Mouse (Mus musculus) liver, adult 2 months (tissue): ENCODE measurements around the gene Rer1. TPM values are rescaled to one million over a fixed set of nuclear protein-coding genes. Genes with fewer than 3 reads are reported as not detected.

ENCODE experiments used
- DNase-seq: peaks from one replicate; pipeline ENCODE4 v3.0.0-alpha.2; 2011; ENCODE audit warnings: low read depth, low spot score; ENCODE audit errors: extremely low read depth
- H3K27ac ChIP-seq: fragments of 200-500 bp; replicated peaks from 2 replicates; pipeline ENCODE4 v1.5.1; 2012; ENCODE audit warnings: low read depth, mild to moderate bottlenecking, control low read depth, inconsistent platforms, low read length; ENCODE audit not compliant: insufficient read depth
- H3K27me3 ChIP-seq: fragments of 200-500 bp; 2 replicates; pipeline ENCODE4 v1.6.1; 2012; ENCODE audit warnings: mild to moderate bottlenecking, moderate library complexity, low read length, inconsistent platforms; ENCODE audit not compliant: control insufficient read depth, insufficient read depth
- H3K36me3 ChIP-seq: fragments of 200-500 bp; 2 replicates; pipeline ENCODE4 v1.6.1; 2012; ENCODE audit warnings: low read length, inconsistent platforms; ENCODE audit not compliant: control insufficient read depth, insufficient read depth
- H3K4me1 ChIP-seq: fragments of 200-500 bp; 2 replicates; pipeline ENCODE4 v1.6.1; 2011; ENCODE audit warnings: low read length; ENCODE audit not compliant: control insufficient read depth, insufficient read depth
- H3K4me3 ChIP-seq: fragments of 200-500 bp; 2 replicates; pipeline ENCODE4 v1.5.1; 2011; ENCODE audit warnings: low read depth, mild to moderate bottlenecking, control low read depth, low read length, moderate library complexity; ENCODE audit not compliant: insufficient read depth
- H3K79me2 ChIP-seq: fragments of 200-500 bp; 2 replicates; pipeline ENCODE4 v1.6.1; 2012; ENCODE audit warnings: inconsistent platforms, mild to moderate bottlenecking, low read length, moderate library complexity; ENCODE audit not compliant: control insufficient read depth, insufficient read depth
- H3K9ac ChIP-seq: fragments of 200-500 bp; 2 replicates; pipeline ENCODE4 v1.6.1; 2012; ENCODE audit warnings: low read depth, mild to moderate bottlenecking, control low read depth, inconsistent platforms, low read length
- CTCF ChIP-seq: fragments of 200-500 bp; IDR thresholded peaks from 2 replicates; pipeline ENCODE4 v1.5.1; 2011; ENCODE audit warnings: low read depth, low read length, control low read depth
- POLR2A ChIP-seq: fragments of 200-500 bp; IDR thresholded peaks from 2 replicates; pipeline ENCODE4 v1.6.1; 2011; ENCODE audit warnings: low read length, control low read depth; ENCODE audit not compliant: insufficient read depth; ENCODE audit errors: extremely low read depth
- whole genome bisulfite sequencing: fragments of 180-500 bp; shearing (Covaris S2); methylation state at CpG from one replicate; pipeline ENCODE4 v1.1.7; 2018; 5-methylcytosine and 5-hydroxymethylcytosine counted together
- polyA plus RNA-seq: library from polyadenylated mRNA; depleted of rRNA; stranded (reverse); fragments of >200 nt; gene quantifications from 2 replicates; pipeline ENCODE4 v1.2.3, GENCODE M21; 2012; rRNA removed
- total RNA-seq: library from RNA; depleted of rRNA; stranded (reverse); fragments of >200 nt; gene quantifications from 2 replicates; pipeline ENCODE4 v1.2.3, GENCODE M21; 2014; rRNA removed

Rer1 gene
- total and polyA plus RNA-seq, 2 experiments, result 84.3 to 135 TPM

DNA sequence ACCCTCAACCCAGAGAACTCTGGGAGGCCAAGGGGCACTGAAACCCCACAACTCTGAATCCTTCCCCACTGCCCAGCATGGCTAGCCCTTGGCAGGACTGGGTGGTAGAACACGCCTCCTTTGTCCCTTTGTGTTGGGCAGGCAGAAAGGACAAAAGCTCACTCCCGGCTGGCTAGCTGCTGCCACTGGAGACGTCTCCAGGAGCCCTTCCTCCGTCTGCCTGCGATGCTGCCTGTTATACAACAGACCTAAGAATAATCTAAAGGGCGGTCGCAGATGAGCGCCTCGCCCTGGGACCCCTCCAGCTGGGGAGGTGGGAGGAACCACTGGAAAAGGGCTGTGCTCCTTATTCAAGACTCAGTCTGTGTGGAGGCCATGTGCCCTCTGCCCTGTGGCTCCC is 46.0 kb downstream of the Rer1 start:
- DNase-seq, result no peak
- Histone ChIP-seq H3K79me2 (no peaks in the 10 kb centered on the region), H3K4me3 (no peak overlapping the region), H3K9ac (no peak overlapping the region), H3K27me3 (peaks cover 6% of the 10 kb centered on the region; the same call in 1 of the 2 replicates), H3K36me3 (no peaks in the 10 kb centered on the region), H3K27ac (no peak overlapping the region), H3K4me1 (no peaks in the 10 kb centered on the region)
- no peak for TF ChIP-seq CTCF
- no peak for TF ChIP-seq POLR2A
- 71% methylated on average over 9 of the region's 9 CpGs for WGBS

GRCm38 (mm10) chr4:155034787-155035186 is 51.4 kb downstream of the Rer1 start:
- no peaks in the 10 kb centered on the region for H3K79me2 ChIP-seq
- H3K27me3 ChIP-seq, result no peaks in the 10 kb centered on the region
- H3K36me3 ChIP-seq, result no peaks in the 10 kb centered on the region
- 79% methylated on average over 13 of the region's 13 CpGs for WGBS
- H3K4me3 ChIP-seq, result no peak overlapping the region
- no peak overlapping the region for H3K27ac ChIP-seq
- no peak for DNase-seq
- no peaks in the 10 kb centered on the region for H3K4me1 ChIP-seq
- H3K9ac ChIP-seq, result no peak overlapping the region
- TF ChIP-seq POLR2A (no peak), CTCF (no peak)

GRCm38 (mm10) chr4:155034202-155034601 is 52.0 kb downstream of the Rer1 start:
- no peaks in the 10 kb centered on the region for H3K36me3 ChIP-seq
- no peaks in the 10 kb centered on the region for H3K4me1 ChIP-seq
- 64% methylated on average over 7 of the region's 7 CpGs for WGBS
- TF ChIP-seq POLR2A (no peak), CTCF (no peak)
- no peak overlapping the region for H3K27ac ChIP-seq
- no peak overlapping the region for H3K9ac ChIP-seq
- no peak for DNase-seq
- no peaks in the 10 kb centered on the region for H3K79me2 ChIP-seq
- no peak overlapping the region for H3K4me3 ChIP-seq
- no peaks in the 10 kb centered on the region for H3K27me3 ChIP-seq

DNA sequence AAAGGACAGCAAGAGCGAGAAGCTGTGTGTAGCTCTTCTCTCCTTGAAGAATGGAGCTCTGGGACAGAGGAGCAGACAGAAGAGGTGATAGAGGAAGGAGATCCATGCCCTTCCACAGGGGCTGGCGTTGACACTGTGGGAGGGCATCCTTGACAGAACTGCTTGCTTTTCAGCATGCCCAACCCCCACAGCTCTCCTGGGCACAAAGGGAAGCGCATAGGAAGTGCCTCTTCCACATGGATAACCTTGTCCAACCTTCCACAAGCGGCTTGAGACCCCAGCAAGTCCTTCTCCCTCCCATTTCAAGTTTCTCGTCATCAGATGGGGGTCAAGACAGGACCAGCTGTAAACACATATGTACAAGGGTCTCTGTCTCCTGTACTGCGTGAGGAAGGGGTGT is 53.1 kb downstream of the Rer1 start:
- H3K4me3 ChIP-seq, result no peak overlapping the region
- TF ChIP-seq POLR2A (no peak), CTCF (no peak)
- no peaks in the 10 kb centered on the region for H3K79me2 ChIP-seq
- no peaks in the 10 kb centered on the region for H3K4me1 ChIP-seq
- 44% methylated on average over 6 of the region's 6 CpGs for WGBS
- no peak overlapping the region for H3K9ac ChIP-seq
- no peak overlapping the region for H3K27ac ChIP-seq
- H3K36me3 ChIP-seq, result no peaks in the 10 kb centered on the region
- no peaks in the 10 kb centered on the region for H3K27me3 ChIP-seq
- no peak for DNase-seq

DNA sequence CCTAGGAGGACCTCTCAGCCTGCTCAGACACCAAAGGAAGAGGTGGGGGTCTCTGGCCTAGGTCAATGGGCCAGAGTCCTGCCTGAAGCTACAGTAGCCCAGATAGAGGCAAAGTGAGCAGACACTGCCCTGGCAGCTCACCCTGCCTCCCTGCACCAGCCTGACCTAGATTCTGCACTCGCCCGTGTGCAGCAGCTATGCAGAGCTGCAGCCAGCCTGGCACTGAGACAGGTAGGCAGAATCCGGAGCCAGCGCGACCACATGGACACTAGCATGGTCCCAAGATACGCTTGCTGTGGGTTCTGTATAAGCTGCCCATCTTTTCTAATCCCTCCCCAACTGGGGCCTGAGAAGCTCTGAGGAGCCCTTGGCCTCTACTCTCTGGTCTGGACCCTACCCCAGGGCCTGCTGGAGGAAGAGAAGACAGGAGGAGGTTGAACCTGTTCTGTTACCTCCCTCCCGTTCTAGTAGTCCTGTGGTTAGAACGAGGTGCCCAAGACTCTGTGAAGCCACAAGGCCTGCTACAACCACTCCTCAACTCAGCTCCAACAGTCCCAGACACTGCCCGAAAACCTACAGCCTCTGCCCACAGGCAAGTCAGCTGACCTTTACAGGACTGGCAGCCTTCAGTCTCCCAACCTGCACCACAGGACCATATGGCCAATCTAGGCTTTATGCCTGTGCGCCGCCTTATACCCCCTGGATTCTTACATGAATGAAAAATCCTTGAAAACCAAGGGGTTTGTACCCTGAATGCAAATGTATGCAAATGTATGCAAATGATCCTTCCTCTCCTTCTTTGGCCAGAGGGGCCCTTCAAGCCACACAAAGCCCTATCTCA is 61.8 kb downstream of the Rer1 start:
- H3K79me2 ChIP-seq, result no peaks in the 10 kb centered on the region
- H3K36me3 ChIP-seq, result no peaks in the 10 kb centered on the region
- H3K27ac ChIP-seq, result no peak overlapping the region
- TF ChIP-seq POLR2A, result no peak
- no peak for TF ChIP-seq CTCF
- H3K4me1 ChIP-seq, result no peaks in the 10 kb centered on the region
- no peak for DNase-seq
- H3K27me3 ChIP-seq, result no peaks in the 10 kb centered on the region
- WGBS, result 91% methylated on average over 11 of the region's 11 CpGs
- H3K9ac ChIP-seq, result no peak overlapping the region
- H3K4me3 ChIP-seq, result no peak overlapping the region

Other genes starting within 250 kb of the Rer1 start
- gene Ttc34, start 248.9 kb downstream of the Rer1 start, total RNA-seq, result not detected in 2 replicates
- gene Ttc34, start 248.9 kb downstream of the Rer1 start, polyA plus RNA-seq, result 0.05 TPM in 1 of 2 replicates, not detected in the other
- 0.07 TPM in 1 of 2 replicates, not detected in the other for gene Mmel1, start 216.8 kb downstream of the Rer1 start, total RNA-seq
- 0.04 TPM in 1 of 2 replicates, not detected in the other for gene Mmel1, start 216.8 kb downstream of the Rer1 start, polyA plus RNA-seq
- 14.8 and 15.2 TPM in 2 replicates for gene Fam213b, start 187.2 kb downstream of the Rer1 start, total RNA-seq
- gene Fam213b, start 187.2 kb downstream of the Rer1 start, polyA plus RNA-seq, result 23.3 and 35.3 TPM in 2 replicates
- 11.2 and 14.4 TPM in 2 replicates for gene Tnfrsf14, start 157.8 kb downstream of the Rer1 start, total RNA-seq
- 25.9 and 55.6 TPM in 2 replicates for gene Tnfrsf14, start 157.8 kb downstream of the Rer1 start, polyA plus RNA-seq
- gene Hes5, start 125.5 kb downstream of the Rer1 start, total RNA-seq, result not detected in 2 replicates
- gene Hes5, start 125.5 kb downstream of the Rer1 start, polyA plus RNA-seq, result not detected in 2 replicates
- 13.5 and 13.6 TPM in 2 replicates for gene Pank4, start 122.3 kb downstream of the Rer1 start, total RNA-seq
- gene Pank4, start 122.3 kb downstream of the Rer1 start, polyA plus RNA-seq, result 13.0 and 19.5 TPM in 2 replicates
- gene Plch2, start 29.6 kb downstream of the Rer1 start, total RNA-seq, result 0.07 TPM in 1 of 2 replicates, not detected in the other
- 0.01 and 0.04 TPM in 2 replicates for gene Plch2, start 29.6 kb downstream of the Rer1 start, polyA plus RNA-seq
- gene Pex10, start 19.4 kb downstream of the Rer1 start, total RNA-seq, result 3.7 and 4.5 TPM in 2 replicates
- 11.2 and 13.0 TPM in 2 replicates for gene Pex10, start 19.4 kb downstream of the Rer1 start, polyA plus RNA-seq
- 2.5 and 4.2 TPM in 2 replicates for gene Morn1, start 195 bp upstream of the Rer1 start, total RNA-seq
- 3.0 and 3.6 TPM in 2 replicates for gene Morn1, start 195 bp upstream of the Rer1 start, polyA plus RNA-seq
- gene Ski, start 136.2 kb upstream of the Rer1 start, total RNA-seq, result 4.2 and 7.5 TPM in 2 replicates
- 19.3 and 19.5 TPM in 2 replicates for gene Ski, start 136.2 kb upstream of the Rer1 start, polyA plus RNA-seq
- gene Faap20, start 163.4 kb upstream of the Rer1 start, total RNA-seq, result 5.4 and 7.4 TPM in 2 replicates
- gene Faap20, start 163.4 kb upstream of the Rer1 start, polyA plus RNA-seq, result 28.6 and 33.8 TPM in 2 replicates